Mouse (Mus musculus): ENCODE results near the gene Lipm.

Gene Lipm

GRCm38 (mm10) chr19:34165891-34166290 is 65.2 kb downstream of the Lipm start, which contains the start of gene Ankrd22:
Gene Ankrd22 (minus strand): TSS chr19:34166053.
- DNase-seq (ENCODE audit: low spot score): peak; percentile 42

GRCm38 (mm10) chr19:34166386-34166785 is 65.7 kb downstream of the Lipm start:
- no peak for DNase-seq (ENCODE audit: low spot score)

- DNase-seq (ENCODE audit: low spot score): no peak
These were observed 67.3 kb downstream of the Lipm start for GRCm38 (mm10) chr19:34167896-34168661.

GRCm38 (mm10) chr19:34169121-34169520 is 68.4 kb downstream of the Lipm start:
- no peak for DNase-seq (ENCODE audit: low spot score)

GRCm38 (mm10) chr19:34171167-34171566 is 70.4 kb downstream of the Lipm start:
- DNase-seq (ENCODE audit: low spot score): no peak

Measured in urinary bladder, postnatal 25 days (tissue).